Mouse (Mus musculus) embryonic facial prominence, embryonic 12.5 days (tissue): Measurements from ENCODE around the gene Gfpt1. TPM values are rescaled to one million over a fixed set of nuclear protein-coding genes. Genes with fewer than 3 reads are reported as not detected.

ENCODE experiments used
- ATAC-seq: fragments of 200-750 bp; cut with Nextera tagmentation; 2 replicates; pipeline ENCODE4 v1.8.0; 2017; ENCODE audit not compliant: insufficient number of reproducible peaks, insufficient read depth, low FRiP score, low TSS enrichment
- H3K27ac ChIP-seq: fragments of 300-500 bp; sonication (generic); 2 replicates; pipeline ENCODE4 v1.5.1; 2016; ENCODE audit warnings: mild to moderate bottlenecking
- H3K27me3 ChIP-seq: fragments of 300-500 bp; sonication (generic); 2 replicates; pipeline ENCODE4 v1.6.1; 2016; ENCODE audit warnings: mild to moderate bottlenecking, moderate library complexity
- H3K36me3 ChIP-seq: fragments of 300-500 bp; sonication (generic); 2 replicates; pipeline ENCODE4 v1.6.1; 2016; ENCODE audit warnings: mild to moderate bottlenecking
- H3K4me1 ChIP-seq: fragments of 300-500 bp; sonication (generic); 2 replicates; pipeline ENCODE4 v1.6.1; 2016
- H3K4me2 ChIP-seq: fragments of 300-500 bp; sonication (generic); replicated peaks from 2 replicates; pipeline ENCODE4 v1.6.1; 2016; ENCODE audit warnings: mild to moderate bottlenecking, moderate library complexity
- H3K4me3 ChIP-seq: fragments of 300-500 bp; sonication (generic); 2 replicates; pipeline ENCODE4 v1.5.1; 2016; ENCODE audit warnings: mild to moderate bottlenecking
- H3K9ac ChIP-seq: fragments of 300-500 bp; sonication (generic); 2 replicates; pipeline ENCODE4 v1.6.1; 2016; ENCODE audit warnings: mild to moderate bottlenecking, moderate library complexity
- H3K9me3 ChIP-seq: fragments of 300-500 bp; sonication (generic); 2 replicates; pipeline ENCODE4 v1.6.1; 2016; ENCODE audit warnings: mild to moderate bottlenecking, moderate library complexity
- WGBS: fragments of 180-500 bp; shearing (Covaris S2); methylation state at CpG from one replicate; pipeline ENCODE4 v1.1.7; 2016; 5-methylcytosine and 5-hydroxymethylcytosine counted together
- polyA plus RNA-seq: library from polyadenylated mRNA; unstranded; fragments of >200 nt; fragmentation: Nextera tagmentation; extraction: Ambion mirVana; gene quantifications from 2 replicates; pipeline ENCODE4 v1.2.1, GENCODE M21; 2016

Gfpt1 gene
- polyA plus RNA-seq, 1 experiment from 2014 or later = 23.5 TPM

- Histone ChIP-seq H3K36me3 (no peaks in the 10 kb centered on the region), H3K27ac (no peak overlapping the region), H3K4me2 (no peak overlapping the region), H3K4me3 (no peak overlapping the region), H3K4me1 (peaks cover 9% of the 10 kb centered on the region), H3K9me3 (no peaks in the 10 kb centered on the region), H3K9ac (no peak overlapping the region), H3K27me3 (no peaks in the 10 kb centered on the region)
- ATAC-seq = no peak; the same call in 1 of the 2 replicates
- 31% methylated on average over 4 of the region's 4 CpGs for WGBS
These were observed 59.3 kb downstream of the Gfpt1 start for GRCm38 (mm10) chr6:87101955-87102353.

GRCm38 (mm10) chr6:87102421-87102911 is 59.8 kb downstream of the Gfpt1 start:
- Histone ChIP-seq H3K27me3 (no peaks in the 10 kb centered on the region), H3K9ac (no peak overlapping the region), H3K4me2 (no peak overlapping the region), H3K4me1 (peaks cover 9% of the 10 kb centered on the region), H3K36me3 (no peaks in the 10 kb centered on the region), H3K4me3 (no peak overlapping the region), H3K9me3 (no peaks in the 10 kb centered on the region), H3K27ac (no peak overlapping the region)
- 51% methylated on average over 7 of the region's 7 CpGs for WGBS
- ATAC-seq = no peak

GRCm38 (mm10) chr6:87103314-87103713 is 60.7 kb downstream of the Gfpt1 start:
- 86% methylated on average over 1 of the region's 1 CpGs for WGBS
- Histone ChIP-seq H3K36me3 (no peaks in the 10 kb centered on the region), H3K4me2 (no peak overlapping the region), H3K4me1 (peaks cover 9% of the 10 kb centered on the region), H3K9ac (no peak overlapping the region), H3K27me3 (no peaks in the 10 kb centered on the region), H3K27ac (no peak overlapping the region), H3K9me3 (no peaks in the 10 kb centered on the region), H3K4me3 (no peak overlapping the region)
- ATAC-seq = no peak

- Histone ChIP-seq H3K4me2 (no peak within 1 kb of the TSS), H3K27me3 (no peaks in the 10 kb centered on the region), H3K4me3 (no peak within 1 kb of the TSS), H3K4me1 (peaks cover 5% of the 10 kb centered on the region), H3K27ac (no peak within 1 kb of the TSS), H3K9ac (no peak within 1 kb of the TSS), H3K9me3 (no peaks in the 10 kb centered on the region), H3K36me3 (no peaks in the 10 kb centered on the region)
- ATAC-seq = no peak
- 79% methylated on average over 11 of the region's 11 CpGs for WGBS
These were observed 61.6 kb downstream of the Gfpt1 start, which contains the start of gene D6Ertd527e for GRCm38 (mm10) chr6:87104123-87104796. TSS of gene D6Ertd527e (plus strand) at chr6:87104746.

GRCm38 (mm10) chr6:87111493-87111892 is 68.8 kb downstream of the Gfpt1 start:
- Histone ChIP-seq H3K27me3 (no peaks in the 10 kb centered on the region), H3K9ac (no peak overlapping the region), H3K36me3 (no peaks in the 10 kb centered on the region), H3K4me3 (no peak overlapping the region), H3K4me2 (no peak overlapping the region), H3K4me1 (peaks cover 11% of the 10 kb centered on the region), H3K9me3 (no peaks in the 10 kb centered on the region), H3K27ac (no peak overlapping the region; the same call in 1 of the 2 replicates)
- 83% methylated on average over 1 of the region's 1 CpGs for WGBS
- no peak for ATAC-seq

- no peak for ATAC-seq
- Histone ChIP-seq H3K4me1 (peaks cover 14% of the 10 kb centered on the region), H3K9ac (no peak overlapping the region), H3K4me3 (no peak overlapping the region), H3K27me3 (no peaks in the 10 kb centered on the region), H3K4me2 (no peak overlapping the region), H3K9me3 (no peaks in the 10 kb centered on the region), H3K27ac (no peak overlapping the region; the same call in 1 of the 2 replicates), H3K36me3 (no peaks in the 10 kb centered on the region)
- WGBS = 75% methylated on average over 6 of the region's 6 CpGs
These were observed 69.5 kb downstream of the Gfpt1 start for GRCm38 (mm10) chr6:87112125-87112524.

GRCm38 (mm10) chr6:87115981-87116380 is 73.3 kb downstream of the Gfpt1 start:
- Histone ChIP-seq H3K4me1 (peaks cover 20% of the 10 kb centered on the region), H3K27ac (no peak overlapping the region), H3K4me2 (no peak overlapping the region), H3K9ac (no peak overlapping the region), H3K9me3 (no peaks in the 10 kb centered on the region), H3K27me3 (no peaks in the 10 kb centered on the region), H3K36me3 (no peaks in the 10 kb centered on the region), H3K4me3 (no peak overlapping the region)
- no peak for ATAC-seq
- 82% methylated on average over 2 of the region's 2 CpGs for WGBS

GRCm38 (mm10) chr6:87116596-87116995 is 74.0 kb downstream of the Gfpt1 start:
- WGBS = 71% methylated on average over 7 of the region's 7 CpGs
- H3K4me1 ChIP-seq = peaks cover 20% of the 10 kb centered on the region
- ATAC-seq = no peak
- H3K4me3 ChIP-seq = no peak overlapping the region
- no peak overlapping the region for H3K27ac ChIP-seq
- no peaks in the 10 kb centered on the region for H3K36me3 ChIP-seq
- no peaks in the 10 kb centered on the region for H3K9me3 ChIP-seq
- H3K27me3 ChIP-seq = no peaks in the 10 kb centered on the region
- H3K4me2 ChIP-seq = no peak overlapping the region
- H3K9ac ChIP-seq = no peak overlapping the region

GRCm38 (mm10) chr6:87119066-87119837 is 76.6 kb downstream of the Gfpt1 start:
- H3K9ac ChIP-seq = no peak overlapping the region
- no peak overlapping the region for H3K4me3 ChIP-seq
- whole genome bisulfite sequencing = 87% methylated on average over 20 of the region's 20 CpGs
- no peaks in the 10 kb centered on the region for H3K27me3 ChIP-seq
- no peaks in the 10 kb centered on the region for H3K9me3 ChIP-seq
- no peak for ATAC-seq
- H3K27ac ChIP-seq = no peak overlapping the region
- peaks cover 15% of the 10 kb centered on the region; the same call in 1 of the 2 replicates for H3K4me1 ChIP-seq
- H3K4me2 ChIP-seq = no peak overlapping the region
- H3K36me3 ChIP-seq = no peaks in the 10 kb centered on the region

GRCm38 (mm10) chr6:87119975-87120374 is 77.3 kb downstream of the Gfpt1 start:
- no peak overlapping the region for H3K4me2 ChIP-seq
- H3K9me3 ChIP-seq = no peaks in the 10 kb centered on the region
- no peak overlapping the region for H3K9ac ChIP-seq
- H3K36me3 ChIP-seq = no peaks in the 10 kb centered on the region
- H3K27me3 ChIP-seq = no peaks in the 10 kb centered on the region
- no peak overlapping the region for H3K27ac ChIP-seq
- peaks cover 15% of the 10 kb centered on the region; the same call in 1 of the 2 replicates for H3K4me1 ChIP-seq
- WGBS = 74% methylated on average over 4 of the region's 4 CpGs
- H3K4me3 ChIP-seq = no peak overlapping the region
- no peak for ATAC-seq

GRCm38 (mm10) chr6:87120661-87121060 is 78.0 kb downstream of the Gfpt1 start:
- Histone ChIP-seq H3K27ac (no peak overlapping the region), H3K4me2 (no peak overlapping the region), H3K4me1 (peaks cover 15% of the 10 kb centered on the region; the same call in 1 of the 2 replicates), H3K4me3 (no peak overlapping the region), H3K9ac (no peak overlapping the region), H3K9me3 (no peaks in the 10 kb centered on the region), H3K36me3 (no peaks in the 10 kb centered on the region), H3K27me3 (no peaks in the 10 kb centered on the region)
- WGBS = 90% methylated on average over 6 of the region's 6 CpGs
- no peak for ATAC-seq

GRCm38 (mm10) chr6:87121961-87122360 is 79.3 kb downstream of the Gfpt1 start:
- Histone ChIP-seq H3K9me3 (no peaks in the 10 kb centered on the region), H3K4me3 (no peak overlapping the region), H3K4me2 (no peak overlapping the region), H3K4me1 (peaks cover 8% of the 10 kb centered on the region), H3K27ac (no peak overlapping the region), H3K36me3 (no peaks in the 10 kb centered on the region), H3K9ac (no peak overlapping the region), H3K27me3 (no peaks in the 10 kb centered on the region)
- no peak for ATAC-seq
- 86% methylated on average over 7 of the region's 7 CpGs for whole genome bisulfite sequencing
